Mouse (Mus musculus): Measurements from ENCODE around the gene Scd1. TPM values are rescaled to one million over a fixed set of nuclear protein-coding genes. Genes with fewer than 3 reads are reported as not detected.

Gene Scd1
- total RNA-seq, 1 experiment from 2014 or later, result 2.0 TPM

- ATAC-seq (replicated peaks in 1 of 2; ENCODE audit: insufficient read depth in 1 of 2, low FRiP score in 2 of 2, low TSS enrichment in 1 of 2, low read depth in 1 of 2, poor library complexity in 2 of 2, severe bottlenecking in 2 of 2), result 0 out of 4 replicates have a peak, but pooled peaks of 1 of the 2 experiments have one; percentile 8
Measured at GRCm38 (mm10) chr19:44408595-44408994, 916 bp upstream of the Scd1 start.

DNA sequence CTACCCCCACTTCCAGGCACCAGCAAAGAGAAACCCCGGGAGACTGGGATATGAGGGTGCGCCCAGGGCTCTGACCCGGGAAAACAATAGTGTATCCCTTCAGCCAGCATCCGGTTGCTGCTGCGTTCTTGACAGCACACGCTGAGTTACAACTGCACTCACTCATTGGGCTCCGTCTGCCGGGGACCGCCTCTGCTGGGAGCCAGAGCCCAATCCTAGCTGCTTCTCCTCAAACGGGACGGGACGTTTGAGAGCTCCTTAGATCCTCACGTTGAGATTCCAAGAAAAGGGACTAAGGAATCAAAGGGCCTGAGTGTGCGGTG is 505 bp upstream of the Scd1 start:
- peak in 1 of 2 experiments; percentile 54; a peak in 2 of 4 replicates for ATAC-seq (replicated peaks in 1 of 2; ENCODE audit: insufficient read depth in 1 of 2, low FRiP score in 2 of 2, low TSS enrichment in 1 of 2, low read depth in 1 of 2, poor library complexity in 2 of 2, severe bottlenecking in 2 of 2)

DNA sequence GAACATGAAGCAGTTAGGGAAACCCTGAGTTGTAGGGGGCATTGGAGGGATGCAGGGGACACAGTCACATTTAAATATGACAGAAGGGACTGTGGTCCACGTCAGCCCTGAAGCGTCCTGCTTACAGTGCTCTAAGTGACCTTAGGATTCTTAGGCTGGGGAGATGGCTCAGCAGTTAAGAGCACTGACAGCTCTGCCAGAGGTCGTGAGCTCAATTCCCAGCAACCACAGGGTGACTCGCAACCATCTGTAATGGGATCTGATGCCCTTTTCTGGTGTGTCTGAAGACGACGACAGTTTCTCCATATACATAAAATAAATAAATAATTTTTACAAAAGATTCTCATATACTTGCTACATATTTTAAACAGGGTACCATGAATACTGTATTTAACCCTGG is 4.1 kb downstream of the Scd1 start:
- no peak for ATAC-seq (replicated peaks in 1 of 2; ENCODE audit: insufficient read depth in 1 of 2, low FRiP score in 2 of 2, low TSS enrichment in 1 of 2, low read depth in 1 of 2, poor library complexity in 2 of 2, severe bottlenecking in 2 of 2)

GRCm38 (mm10) chr19:44400484-44401197 is 7.0 kb downstream of the Scd1 start:
- ATAC-seq (replicated peaks in 1 of 2; ENCODE audit: insufficient read depth in 1 of 2, low FRiP score in 2 of 2, low TSS enrichment in 1 of 2, low read depth in 1 of 2, poor library complexity in 2 of 2, severe bottlenecking in 2 of 2), result no peak

- ATAC-seq (replicated peaks in 1 of 2; ENCODE audit: insufficient read depth in 1 of 2, low FRiP score in 2 of 2, low TSS enrichment in 1 of 2, low read depth in 1 of 2, poor library complexity in 2 of 2, severe bottlenecking in 2 of 2), result no peak
Measured at GRCm38 (mm10) chr19:44400076-44400475, 7.6 kb downstream of the Scd1 start.

GRCm38 (mm10) chr19:44396742-44397141 is 10.9 kb downstream of the Scd1 start:
- ATAC-seq (replicated peaks in 1 of 2; ENCODE audit: insufficient read depth in 1 of 2, low FRiP score in 2 of 2, low TSS enrichment in 1 of 2, low read depth in 1 of 2, poor library complexity in 2 of 2, severe bottlenecking in 2 of 2), result no peak

GRCm38 (mm10) chr19:44394972-44395371 is 12.7 kb downstream of the Scd1 start:
- no peak for ATAC-seq (replicated peaks in 1 of 2; ENCODE audit: insufficient read depth in 1 of 2, low FRiP score in 2 of 2, low TSS enrichment in 1 of 2, low read depth in 1 of 2, poor library complexity in 2 of 2, severe bottlenecking in 2 of 2)

GRCm38 (mm10) chr19:44393962-44394422 is 13.7 kb downstream of the Scd1 start:
- peak; percentile 46 to 56 for ATAC-seq (replicated peaks in 1 of 2; ENCODE audit: insufficient read depth in 1 of 2, low FRiP score in 2 of 2, low TSS enrichment in 1 of 2, low read depth in 1 of 2, poor library complexity in 2 of 2, severe bottlenecking in 2 of 2)

DNA sequence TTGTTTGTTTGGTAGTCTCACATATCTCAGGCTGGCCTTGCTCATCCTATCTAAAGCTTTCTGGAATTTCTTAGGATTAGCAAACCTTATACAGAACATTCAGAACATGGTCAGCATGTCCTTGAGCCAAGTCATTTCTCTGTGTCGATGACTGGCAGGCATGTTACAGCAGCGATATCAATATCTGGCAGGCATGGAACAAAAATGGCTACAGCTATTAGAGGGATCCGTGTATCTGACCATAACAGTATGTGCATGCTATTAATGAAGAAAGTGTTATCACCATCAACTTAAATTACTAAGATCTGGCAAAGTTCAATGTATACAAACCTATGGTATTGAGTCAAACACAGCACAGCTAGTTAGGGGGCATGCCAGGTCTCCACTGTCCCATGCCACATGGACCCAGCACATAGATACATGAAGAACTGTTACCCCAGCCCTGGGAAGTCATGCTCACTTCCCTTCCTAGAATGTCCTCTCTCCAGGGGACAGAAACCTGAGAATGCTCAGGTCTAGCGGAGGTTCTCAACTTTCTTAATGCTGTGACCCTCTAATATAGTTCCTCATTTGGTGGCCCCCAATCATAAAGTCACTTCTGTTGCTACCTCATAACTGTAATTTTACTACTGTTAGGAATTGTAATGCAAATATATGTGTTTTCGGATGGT is 15.2 kb downstream of the Scd1 start:
- ATAC-seq (replicated peaks in 1 of 2; ENCODE audit: insufficient read depth in 1 of 2, low FRiP score in 2 of 2, low TSS enrichment in 1 of 2, low read depth in 1 of 2, poor library complexity in 2 of 2, severe bottlenecking in 2 of 2), result no peak

DNA sequence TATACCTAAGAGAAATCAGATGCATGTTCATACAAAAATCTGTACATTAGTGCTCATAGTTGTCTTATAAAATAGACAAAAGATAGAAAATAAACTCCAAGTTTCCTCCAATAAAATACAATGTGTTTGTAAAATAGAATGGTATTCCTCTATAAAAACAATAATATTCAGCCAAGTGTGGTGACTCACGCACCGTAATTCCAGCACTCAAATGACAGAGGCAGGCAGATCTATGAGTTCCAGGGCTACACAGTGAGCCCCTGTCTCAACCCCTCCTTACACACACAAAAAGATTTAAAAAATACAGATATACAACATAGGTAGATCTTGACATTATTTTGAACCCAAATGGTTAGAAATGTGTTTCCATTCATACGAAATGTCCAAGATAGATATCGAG is 15.8 kb downstream of the Scd1 start:
- no peak for ATAC-seq (replicated peaks in 1 of 2; ENCODE audit: insufficient read depth in 1 of 2, low FRiP score in 2 of 2, low TSS enrichment in 1 of 2, low read depth in 1 of 2, poor library complexity in 2 of 2, severe bottlenecking in 2 of 2)

- ATAC-seq (replicated peaks in 1 of 2; ENCODE audit: insufficient read depth in 1 of 2, low FRiP score in 2 of 2, low TSS enrichment in 1 of 2, low read depth in 1 of 2, poor library complexity in 2 of 2, severe bottlenecking in 2 of 2), result no peak
Measured at GRCm38 (mm10) chr19:44389507-44389906, 18.2 kb downstream of the Scd1 start.

- peak; percentile 90 to 96 for ATAC-seq (replicated peaks in 1 of 2; ENCODE audit: insufficient read depth in 1 of 2, low FRiP score in 2 of 2, low TSS enrichment in 1 of 2, low read depth in 1 of 2, poor library complexity in 2 of 2, severe bottlenecking in 2 of 2)
Measured at GRCm38 (mm10) chr19:44388475-44389428, 18.9 kb downstream of the Scd1 start.

- no peak for ATAC-seq (replicated peaks in 1 of 2; ENCODE audit: insufficient read depth in 1 of 2, low FRiP score in 2 of 2, low TSS enrichment in 1 of 2, low read depth in 1 of 2, poor library complexity in 2 of 2, severe bottlenecking in 2 of 2)
Measured at GRCm38 (mm10) chr19:44387746-44388474, 19.8 kb downstream of the Scd1 start.

DNA sequence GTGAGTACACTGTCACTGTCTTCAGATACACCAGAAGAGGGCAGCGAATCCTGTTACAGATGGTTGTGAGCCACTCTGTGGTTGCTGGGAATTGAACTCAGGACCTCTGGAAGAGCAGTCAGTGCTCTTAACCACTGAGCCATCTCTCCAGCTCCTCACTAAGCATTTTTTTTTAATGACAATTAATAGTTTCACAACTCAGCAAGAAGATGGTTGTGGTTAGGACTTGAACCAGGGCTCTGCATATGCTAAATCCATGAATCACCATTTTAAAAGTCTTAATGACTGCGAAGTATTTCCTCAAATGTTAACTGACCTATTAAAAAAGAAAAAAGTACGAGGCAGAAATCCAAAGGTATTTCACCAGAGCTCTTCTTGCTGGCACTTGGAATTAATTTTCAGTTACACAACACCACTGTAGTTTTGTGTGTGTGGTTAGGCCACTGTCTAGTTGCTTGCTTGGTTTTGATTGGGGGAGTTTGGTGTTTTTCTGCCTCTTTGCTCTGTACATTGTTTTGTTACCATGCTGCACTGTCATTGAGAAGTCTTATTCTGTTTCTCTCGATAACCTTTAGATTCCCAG is 20.5 kb downstream of the Scd1 start:
- ATAC-seq (replicated peaks in 1 of 2; ENCODE audit: insufficient read depth in 1 of 2, low FRiP score in 2 of 2, low TSS enrichment in 1 of 2, low read depth in 1 of 2, poor library complexity in 2 of 2, severe bottlenecking in 2 of 2), result no peak

DNA sequence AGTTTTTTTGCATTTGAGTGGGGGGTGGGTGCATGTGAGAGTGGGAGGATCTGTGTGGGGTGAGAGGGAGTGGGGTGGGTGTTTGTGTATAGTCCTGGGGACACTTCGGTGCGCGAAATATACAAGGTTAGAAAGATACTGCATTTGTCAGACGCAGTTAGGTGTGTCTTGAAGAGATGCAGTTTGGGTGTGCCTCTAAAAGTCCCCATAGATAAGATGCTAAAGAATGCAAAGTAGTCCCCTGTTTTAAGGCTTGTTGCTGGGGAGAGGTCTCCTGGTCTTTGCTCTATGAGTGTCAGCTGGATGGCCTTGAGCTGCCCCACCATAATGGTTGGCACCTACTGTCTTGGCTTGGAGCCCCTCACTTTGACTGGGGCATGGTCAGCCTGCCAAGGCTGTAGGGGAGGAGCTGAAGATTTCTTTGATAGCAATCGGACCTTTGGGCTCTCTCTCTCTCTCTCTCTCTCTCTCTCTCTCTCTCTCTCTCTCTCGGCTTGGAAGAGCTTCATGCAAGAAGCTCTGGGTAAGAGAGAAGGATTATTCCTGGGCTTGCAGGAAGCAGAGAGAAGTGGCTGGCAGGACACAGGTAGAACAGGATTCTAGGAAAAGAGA is 21.7 kb downstream of the Scd1 start:
- no peak for ATAC-seq (replicated peaks in 1 of 2; ENCODE audit: insufficient read depth in 1 of 2, low FRiP score in 2 of 2, low TSS enrichment in 1 of 2, low read depth in 1 of 2, poor library complexity in 2 of 2, severe bottlenecking in 2 of 2)

DNA sequence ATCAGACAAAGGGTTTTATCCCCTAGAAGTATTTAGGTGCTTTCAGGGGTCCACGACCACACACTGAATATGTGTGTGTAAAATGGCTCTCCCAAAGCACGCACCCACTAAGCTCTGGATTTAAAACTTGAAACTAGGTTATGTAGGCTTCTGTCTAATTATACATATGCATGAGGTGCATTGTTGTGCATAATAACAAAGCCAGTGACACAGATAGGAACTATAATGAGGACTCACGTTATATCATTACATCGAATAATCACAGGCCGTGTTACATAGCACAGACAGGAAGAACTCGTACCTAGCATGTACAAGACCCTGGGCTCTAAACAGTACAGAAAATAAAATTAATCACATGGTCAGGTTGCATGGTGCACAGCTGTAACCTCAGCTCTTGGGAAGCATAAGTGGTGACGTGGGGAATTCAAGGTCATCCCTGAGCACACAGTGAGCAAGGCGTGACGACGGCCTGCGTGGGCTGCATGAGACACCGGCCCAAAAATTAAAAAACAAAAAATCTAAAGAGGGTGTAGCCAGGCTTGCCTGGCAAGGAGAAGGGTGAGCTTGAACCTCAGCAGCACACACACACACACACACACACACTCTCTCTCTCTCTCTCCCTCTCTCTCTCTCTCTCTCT is 24.9 kb downstream of the Scd1 start:
- ATAC-seq (replicated peaks in 1 of 2; ENCODE audit: insufficient read depth in 1 of 2, low FRiP score in 2 of 2, low TSS enrichment in 1 of 2, low read depth in 1 of 2, poor library complexity in 2 of 2, severe bottlenecking in 2 of 2), result no peak

Data from hematopoietic stem cell, adult 5-6 weeks (primary cell).